Mouse (Mus musculus) frontal cortex, adult 2 months (tissue): Measurements from ENCODE around the gene Vps45. TPM values are rescaled to one million over a fixed set of nuclear protein-coding genes. Genes with fewer than 3 reads are reported as not detected.

Source experiments
- DNase-seq, 2 experiments: peaks; one replicate each; pipeline ENCODE4 v3.0.0; 2022; ENCODE audit warnings: low spot score in 1 of 2; ENCODE audit errors: extremely low spot score in 1 of 2
- polyA plus RNA-seq: library from polyadenylated mRNA; depleted of rRNA; stranded (reverse); fragments of >200 nt; gene quantifications from 2 replicates; pipeline ENCODE4 v1.2.3, GENCODE M21; 2012; rRNA removed

The Vps45 gene
- polyA plus RNA-seq, 1 experiment, result 33.0 TPM

DNA sequence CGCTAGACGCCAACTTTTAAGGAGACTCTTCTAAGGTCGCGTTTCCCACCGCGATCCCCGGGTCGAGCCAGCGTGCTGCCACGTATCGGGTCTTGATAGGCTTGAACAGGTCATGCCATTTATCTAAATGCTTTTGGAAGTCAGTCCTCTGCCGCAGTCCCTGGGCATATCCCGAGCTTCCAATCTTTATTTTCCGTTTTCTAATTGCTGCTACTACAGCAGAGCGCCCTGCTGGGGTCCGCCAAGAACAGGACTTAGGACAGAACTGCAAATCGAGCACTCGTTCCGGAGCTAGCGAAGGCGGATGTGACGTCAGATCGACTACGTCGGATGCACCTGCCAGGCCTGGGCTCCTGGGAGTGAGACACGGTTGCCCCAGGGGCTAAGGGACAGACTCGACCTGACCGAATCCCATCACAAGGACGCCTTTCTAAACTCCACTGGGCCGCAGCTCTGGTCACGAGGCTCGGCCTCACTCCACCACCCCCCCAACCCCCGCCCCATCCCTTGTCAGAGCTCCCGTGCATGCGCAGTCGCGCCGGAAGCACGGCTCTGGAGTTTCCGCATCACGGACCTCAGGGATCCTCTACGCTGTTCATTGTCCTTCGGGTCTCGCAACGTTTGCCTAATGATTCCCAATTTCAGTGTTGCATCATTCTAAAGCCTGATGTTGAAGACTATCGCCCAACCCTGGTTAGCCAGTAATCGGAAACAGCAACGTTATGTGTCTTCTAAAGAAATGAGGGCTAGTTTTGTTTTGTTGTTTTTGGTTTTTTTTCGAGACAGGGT lies 107.3 kb downstream of the Vps45 start:
- DNase-seq, result peak; percentile 84 to 89

Other genes with a start within 250 kb of the Vps45 start
- gene Rprd2, start 239.6 kb downstream of the Vps45 start, polyA plus RNA-seq, result 24.6 and 28.5 TPM in 2 replicates
- 35.9 and 36.2 TPM in 2 replicates for gene Prpf3, start 202.6 kb downstream of the Vps45 start, polyA plus RNA-seq
- gene Mrps21, start 186.9 kb downstream of the Vps45 start, polyA plus RNA-seq, result 235 and 288 TPM in 2 replicates
- 37.2 and 42.7 TPM in 2 replicates for gene Ciart, start 176.2 kb downstream of the Vps45 start, polyA plus RNA-seq
- 15.0 and 16.2 TPM in 2 replicates for gene BC028528, start 166.5 kb downstream of the Vps45 start, polyA plus RNA-seq
- 70.6 and 75.5 TPM in 2 replicates for gene Aph1a, start 164.5 kb downstream of the Vps45 start, polyA plus RNA-seq
- 12.8 and 14.6 TPM in 2 replicates for gene Car14, start 153.8 kb downstream of the Vps45 start, polyA plus RNA-seq
- 117 and 123 TPM in 2 replicates for gene Anp32e, start 129.2 kb downstream of the Vps45 start, polyA plus RNA-seq
- 131 and 156 TPM in 2 replicates for gene Plekho1, start 62.5 kb downstream of the Vps45 start, polyA plus RNA-seq
- gene Otud7b, start 46.1 kb upstream of the Vps45 start, polyA plus RNA-seq, result 16.2 and 17.6 TPM in 2 replicates
- 21.3 and 25.7 TPM in 2 replicates for gene Mtmr11, start 103.5 kb upstream of the Vps45 start, polyA plus RNA-seq
- gene Sf3b4, start 113.9 kb upstream of the Vps45 start, polyA plus RNA-seq, result 56.5 and 61.5 TPM in 2 replicates
- 309 and 315 TPM in 2 replicates for gene Sv2a, start 122.7 kb upstream of the Vps45 start, polyA plus RNA-seq
- 34.8 and 36.6 TPM in 2 replicates for gene Bola1, start 161.2 kb upstream of the Vps45 start, polyA plus RNA-seq
- 0.71 and 2.0 TPM in 2 replicates for gene Hist2h2ab, start 161.4 kb upstream of the Vps45 start, polyA plus RNA-seq
- 0.80 and 1.9 TPM in 2 replicates for gene Hist2h2ac, start 162.4 kb upstream of the Vps45 start, polyA plus RNA-seq
- gene Hist2h2be, start 162.7 kb upstream of the Vps45 start, polyA plus RNA-seq, result 10.5 and 12.2 TPM in 2 replicates
- 14.1 and 17.1 TPM in 2 replicates for gene Hist2h3c2, start 180.7 kb upstream of the Vps45 start, polyA plus RNA-seq
- 6.9 TPM in 1 of 2 replicates, not detected in the other for gene Hist2h2aa2, start 181.8 kb upstream of the Vps45 start, polyA plus RNA-seq
- 146 and 222 TPM in 2 replicates for gene Hist2h2aa1, start 187.0 kb upstream of the Vps45 start, polyA plus RNA-seq
- gene Hist2h3c1, start 188.2 kb upstream of the Vps45 start, polyA plus RNA-seq, result not detected in 2 replicates
- 3.3 and 3.9 TPM in 2 replicates for gene Hist2h4, start 204.8 kb upstream of the Vps45 start, polyA plus RNA-seq
- gene Hist2h3b, start 210.2 kb upstream of the Vps45 start, polyA plus RNA-seq, result 7.3 and 8.1 TPM in 2 replicates
- gene Hist2h2bb, start 211.3 kb upstream of the Vps45 start, polyA plus RNA-seq, result 1.3 and 2.0 TPM in 2 replicates
- gene Fcgr1, start 235.5 kb upstream of the Vps45 start, polyA plus RNA-seq, result 3.0 and 4.8 TPM in 2 replicates